Mouse (Mus musculus): ENCODE data around the gene Nhp2. TPM values are rescaled to one million over a fixed set of nuclear protein-coding genes. Genes with fewer than 3 reads are reported as not detected.
"Not testable (repeated sequence)": the region's sequence is repeated elsewhere in the genome, so short reads cannot be mapped to it uniquely, and the experiment has no call there.

Nhp2 gene
- polyA plus RNA-seq, 1 experiment from 2014 or later, result 175 TPM

DNA sequence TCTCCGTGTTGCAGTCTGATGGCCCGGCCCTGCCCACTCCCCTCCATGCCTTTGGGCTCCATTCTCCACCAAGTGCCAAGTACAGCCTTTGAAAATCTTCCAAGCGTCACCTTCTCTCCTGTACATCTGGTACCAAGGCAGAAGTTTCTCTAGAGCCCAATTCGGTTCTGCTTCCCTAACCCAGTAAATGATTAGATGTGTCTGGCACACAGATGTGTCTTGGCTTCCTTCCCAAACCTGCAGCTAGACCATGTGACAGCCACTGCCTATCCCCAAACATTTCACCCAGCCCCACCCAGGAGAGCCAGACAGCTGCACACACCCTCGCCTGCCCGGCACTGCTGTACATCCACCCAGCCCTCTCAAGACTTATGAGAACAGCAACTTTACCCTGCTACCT lies 39.2 kb downstream of the Nhp2 start:
- Histone ChIP-seq H3K27ac (ENCODE audit: low read length) (no peak overlapping the region), H3K4me2 (ENCODE audit: low read depth, low read length) (no peak overlapping the region), H3K4me1 (ENCODE audit: control insufficient read depth, insufficient read depth, low read length) (peaks cover 6% of the 10 kb centered on the region; the same call in 1 of the 2 replicates), H3K4me3 (ENCODE audit: low read length) (no peak overlapping the region), H3K9ac (ENCODE audit: low read depth, low read length) (no peak overlapping the region), H3K27me3 (replicated peaks; ENCODE audit: control insufficient read depth, insufficient read depth, low read length) (no peaks in the 10 kb centered on the region), H3K9me3 (ENCODE audit: control insufficient read depth, low read length) (no peaks in the 10 kb centered on the region), H3K36me3 (ENCODE audit: control insufficient read depth, insufficient read depth, low read length) (no peaks in the 10 kb centered on the region)
- ATAC-seq, result peak; percentile 78; the same call in 1 of the 2 replicates
- 43% methylated on average over 6 of the region's 6 CpGs for WGBS

DNA sequence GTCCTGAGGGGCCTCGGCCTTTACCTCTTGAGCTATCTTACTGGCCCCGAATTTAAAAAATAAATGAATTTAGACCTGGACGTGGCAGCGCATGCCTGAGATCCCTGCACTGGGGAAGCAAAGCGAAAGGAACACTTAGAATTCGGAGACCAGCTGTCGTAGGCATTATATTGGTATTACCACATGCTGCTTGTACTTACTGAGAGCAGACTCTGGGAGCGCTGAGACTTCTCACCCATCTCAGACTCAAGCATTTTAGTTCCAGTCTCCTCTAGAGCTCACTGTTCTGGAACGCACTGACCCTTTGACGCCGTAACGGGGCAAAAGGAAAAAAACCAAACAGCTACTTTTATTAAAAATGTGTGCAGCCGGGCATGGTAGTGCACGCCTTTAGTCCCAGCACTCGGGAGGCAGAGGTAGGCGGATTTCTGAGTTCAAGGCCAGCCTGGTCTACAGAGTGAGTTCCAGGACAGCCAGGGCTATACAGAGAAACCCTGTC lies 42.4 kb downstream of the Nhp2 start:
- Histone ChIP-seq H3K9me3 (ENCODE audit: control insufficient read depth, low read length) (no peaks in the 10 kb centered on the region), H3K27me3 (replicated peaks; ENCODE audit: control insufficient read depth, insufficient read depth, low read length) (no peaks in the 10 kb centered on the region), H3K4me3 (ENCODE audit: low read length) (no peak overlapping the region), H3K27ac (ENCODE audit: low read length) (no peak overlapping the region), H3K4me2 (ENCODE audit: low read depth, low read length) (no peak overlapping the region), H3K36me3 (ENCODE audit: control insufficient read depth, insufficient read depth, low read length) (no peaks in the 10 kb centered on the region), H3K9ac (ENCODE audit: low read depth, low read length) (no peak overlapping the region), H3K4me1 (ENCODE audit: control insufficient read depth, insufficient read depth, low read length) (peaks cover 6% of the 10 kb centered on the region; the same call in 1 of the 2 replicates)
- no peak for ATAC-seq
- WGBS, result 85% methylated on average over 16 of the region's 16 CpGs

DNA sequence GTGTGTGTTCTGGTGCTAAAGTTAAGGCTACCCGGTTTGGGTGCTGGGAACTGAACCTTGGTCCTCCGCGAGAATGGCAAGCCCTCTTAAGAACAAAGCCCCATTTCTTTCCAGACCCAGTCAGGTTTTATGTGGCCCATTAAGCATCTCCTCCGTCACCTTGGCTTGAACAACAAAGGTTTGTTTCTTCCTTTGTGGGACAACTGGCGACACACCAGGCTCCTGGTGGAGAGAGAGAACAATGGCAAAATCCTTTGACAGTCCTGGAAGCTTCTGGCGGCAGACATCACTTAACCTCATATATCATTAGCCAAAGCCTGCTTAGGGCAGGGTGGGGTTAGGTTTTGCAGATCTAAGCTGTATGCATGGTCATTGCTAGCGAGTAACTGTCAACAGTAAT lies 43.1 kb downstream of the Nhp2 start:
- no peak overlapping the region for H3K9ac ChIP-seq (ENCODE audit: low read depth, low read length)
- peaks cover 6% of the 10 kb centered on the region; the same call in 1 of the 2 replicates for H3K4me1 ChIP-seq (ENCODE audit: control insufficient read depth, insufficient read depth, low read length)
- no peak overlapping the region for H3K27ac ChIP-seq (ENCODE audit: low read length)
- H3K9me3 ChIP-seq (ENCODE audit: control insufficient read depth, low read length), result no peaks in the 10 kb centered on the region
- H3K36me3 ChIP-seq (ENCODE audit: control insufficient read depth, insufficient read depth, low read length), result no peaks in the 10 kb centered on the region
- no peak overlapping the region for H3K4me2 ChIP-seq (ENCODE audit: low read depth, low read length)
- WGBS, result 76% methylated on average over 7 of the region's 7 CpGs
- H3K4me3 ChIP-seq (ENCODE audit: low read length), result no peak overlapping the region
- H3K27me3 ChIP-seq (replicated peaks; ENCODE audit: control insufficient read depth, insufficient read depth, low read length), result no peaks in the 10 kb centered on the region
- no peak for ATAC-seq

DNA sequence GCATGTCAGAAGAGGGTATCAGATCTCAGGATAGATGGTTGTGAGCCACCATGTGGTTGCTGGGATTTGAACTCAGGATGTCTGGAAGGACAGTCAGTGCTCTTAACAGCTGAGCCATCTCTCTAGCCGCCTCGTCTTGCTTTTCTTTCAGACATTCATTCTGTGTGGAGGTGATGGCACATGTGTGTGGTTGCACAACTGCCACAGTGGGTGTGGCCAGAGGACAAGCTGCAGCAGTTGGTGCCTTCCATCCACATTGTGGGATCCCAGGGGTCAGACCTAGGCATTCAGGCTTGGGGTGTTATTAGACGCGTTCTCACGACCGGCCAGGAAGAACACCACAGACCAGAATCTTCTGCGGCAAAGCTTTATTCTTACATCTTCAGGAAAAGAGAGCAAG lies 45.2 kb downstream of the Nhp2 start:
- not testable (repeated sequence) for ATAC-seq; H3K27me3 ChIP-seq (replicated peaks; ENCODE audit: control insufficient read depth, insufficient read depth, low read length); H3K27ac ChIP-seq (ENCODE audit: low read length); H3K9ac ChIP-seq (ENCODE audit: low read depth, low read length); H3K4me3 ChIP-seq (ENCODE audit: low read length); H3K9me3 ChIP-seq (ENCODE audit: control insufficient read depth, low read length); H3K36me3 ChIP-seq (ENCODE audit: control insufficient read depth, insufficient read depth, low read length); H3K4me1 ChIP-seq (ENCODE audit: control insufficient read depth, insufficient read depth, low read length); H3K4me2 ChIP-seq (ENCODE audit: low read depth, low read length)
- 96% methylated on average over 7 of the region's 7 CpGs for WGBS

DNA sequence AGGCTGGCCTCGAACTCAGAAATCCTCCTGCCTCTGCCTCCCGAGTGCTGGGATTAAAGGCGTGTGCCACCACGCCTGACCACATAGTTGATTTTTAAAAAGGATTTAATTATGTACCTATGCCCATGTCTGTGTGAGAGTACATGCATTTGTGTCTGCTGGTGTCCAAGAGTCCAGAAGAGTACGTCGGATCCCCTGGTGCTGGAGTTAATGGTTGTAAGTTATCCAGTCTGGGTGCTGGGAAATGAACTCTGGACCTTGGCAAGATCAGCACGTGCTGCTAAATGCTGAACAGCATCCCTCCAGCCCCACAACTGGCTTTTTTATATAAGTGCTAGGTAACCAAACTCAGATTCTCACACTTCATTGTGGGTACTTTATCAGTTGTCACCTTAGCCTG lies 51.3 kb downstream of the Nhp2 start:
- Histone ChIP-seq H3K9ac (ENCODE audit: low read depth, low read length) (no peak overlapping the region), H3K4me1 (ENCODE audit: control insufficient read depth, insufficient read depth, low read length) (no peaks in the 10 kb centered on the region), H3K36me3 (ENCODE audit: control insufficient read depth, insufficient read depth, low read length) (no peaks in the 10 kb centered on the region), H3K4me3 (ENCODE audit: low read length) (no peak overlapping the region), H3K9me3 (ENCODE audit: control insufficient read depth, low read length) (no peaks in the 10 kb centered on the region), H3K27me3 (replicated peaks; ENCODE audit: control insufficient read depth, insufficient read depth, low read length) (no peaks in the 10 kb centered on the region), H3K27ac (ENCODE audit: low read length) (no peak overlapping the region), H3K4me2 (ENCODE audit: low read depth, low read length) (no peak overlapping the region)
- 91% methylated on average over 7 of the region's 7 CpGs for WGBS
- no peak for ATAC-seq

DNA sequence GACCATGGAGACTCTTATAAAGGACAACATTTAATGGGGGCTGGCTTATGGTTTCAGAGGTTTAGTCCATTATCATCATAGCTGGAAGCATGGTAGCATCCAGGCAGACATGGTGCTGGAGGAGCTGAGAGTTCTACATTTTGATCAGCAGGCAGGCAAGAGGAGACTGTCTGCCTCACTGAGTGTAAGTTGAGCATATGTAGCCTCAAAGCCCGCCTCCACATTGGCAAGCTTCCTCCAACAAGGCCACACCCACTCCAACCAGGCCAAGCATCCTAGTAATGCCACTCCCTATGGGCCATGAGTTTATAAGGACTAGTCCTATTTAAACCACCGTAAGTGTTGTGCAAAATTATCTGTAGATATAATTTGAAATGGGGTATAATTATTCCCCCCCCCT lies 51.8 kb downstream of the Nhp2 start:
- Histone ChIP-seq H3K27ac (ENCODE audit: low read length) (no peak overlapping the region), H3K4me2 (ENCODE audit: low read depth, low read length) (no peak overlapping the region), H3K36me3 (ENCODE audit: control insufficient read depth, insufficient read depth, low read length) (no peaks in the 10 kb centered on the region), H3K9me3 (ENCODE audit: control insufficient read depth, low read length) (no peaks in the 10 kb centered on the region), H3K9ac (ENCODE audit: low read depth, low read length) (no peak overlapping the region), H3K4me3 (ENCODE audit: low read length) (no peak overlapping the region), H3K27me3 (replicated peaks; ENCODE audit: control insufficient read depth, insufficient read depth, low read length) (no peaks in the 10 kb centered on the region), H3K4me1 (ENCODE audit: control insufficient read depth, insufficient read depth, low read length) (no peaks in the 10 kb centered on the region)
- no peak for ATAC-seq
- WGBS, result 74% methylated on average over 2 of the region's 2 CpGs

DNA sequence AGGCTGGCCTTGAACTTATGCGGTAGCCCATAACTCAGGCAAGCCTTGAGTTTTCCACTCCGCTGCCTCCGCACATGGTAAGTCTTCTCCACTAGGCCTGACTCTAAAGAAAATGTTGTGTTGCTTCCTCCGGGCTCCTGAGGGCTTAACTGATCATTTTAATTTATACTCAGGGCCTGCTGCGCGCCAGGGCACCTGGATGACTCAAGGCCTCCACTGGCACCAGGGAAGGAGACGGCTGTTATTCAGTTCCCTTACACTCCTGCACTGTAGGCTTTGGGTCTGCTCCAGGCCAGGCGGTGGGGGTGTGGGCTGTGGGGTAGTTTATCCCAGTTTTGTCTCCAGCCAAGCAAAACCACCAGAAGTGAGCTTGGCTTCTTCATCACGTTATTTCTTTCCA lies 53.8 kb downstream of the Nhp2 start:
- no peak overlapping the region for H3K9ac ChIP-seq (ENCODE audit: low read depth, low read length)
- no peaks in the 10 kb centered on the region for H3K9me3 ChIP-seq (ENCODE audit: control insufficient read depth, low read length)
- no peaks in the 10 kb centered on the region for H3K4me1 ChIP-seq (ENCODE audit: control insufficient read depth, insufficient read depth, low read length)
- H3K4me3 ChIP-seq (ENCODE audit: low read length), result no peak overlapping the region
- H3K27ac ChIP-seq (ENCODE audit: low read length), result no peak overlapping the region
- no peaks in the 10 kb centered on the region for H3K27me3 ChIP-seq (replicated peaks; ENCODE audit: control insufficient read depth, insufficient read depth, low read length)
- H3K36me3 ChIP-seq (ENCODE audit: control insufficient read depth, insufficient read depth, low read length), result no peaks in the 10 kb centered on the region
- WGBS, result 79% methylated on average over 9 of the region's 9 CpGs
- no peak overlapping the region for H3K4me2 ChIP-seq (ENCODE audit: low read depth, low read length)
- ATAC-seq, result no peak

Other genes starting within 250 kb of the Nhp2 start
- gene Phykpl, start 35.0 kb upstream of the Nhp2 start, polyA plus RNA-seq (2015; fragmentation: Nextera tagmentation; extraction: Ambion mirVana), result 20.5 and 20.9 TPM in 2 replicates
- gene Hnrnpab, start 12.9 kb upstream of the Nhp2 start, polyA plus RNA-seq (2015; fragmentation: Nextera tagmentation; extraction: Ambion mirVana), result 261 and 264 TPM in 2 replicates
- 42.0 and 44.4 TPM in 2 replicates for gene Rmnd5b, start 16.2 kb downstream of the Nhp2 start, polyA plus RNA-seq (2015; fragmentation: Nextera tagmentation; extraction: Ambion mirVana)
- gene N4bp3, start 31.1 kb downstream of the Nhp2 start, polyA plus RNA-seq (2015; fragmentation: Nextera tagmentation; extraction: Ambion mirVana), result 16.1 and 17.0 TPM in 2 replicates
- 3.4 and 3.7 TPM in 2 replicates for gene D930048N14Rik, start 31.2 kb downstream of the Nhp2 start, polyA plus RNA-seq (2015; fragmentation: Nextera tagmentation; extraction: Ambion mirVana)
- gene 0610009B22Rik, start 69.1 kb downstream of the Nhp2 start, polyA plus RNA-seq (2015; fragmentation: Nextera tagmentation; extraction: Ambion mirVana), result 97.2 and 103 TPM in 2 replicates
- gene Sec24a, start 143.9 kb downstream of the Nhp2 start, polyA plus RNA-seq (2015; fragmentation: Nextera tagmentation; extraction: Ambion mirVana), result 21.2 and 27.6 TPM in 2 replicates
- gene Sar1b, start 144.0 kb downstream of the Nhp2 start, polyA plus RNA-seq (2015; fragmentation: Nextera tagmentation; extraction: Ambion mirVana), result 218 and 226 TPM in 2 replicates
- gene Jade2, start 237.9 kb downstream of the Nhp2 start, polyA plus RNA-seq (2015; fragmentation: Nextera tagmentation; extraction: Ambion mirVana), result 1.3 and 1.5 TPM in 2 replicates